Mouse (Mus musculus) C2C12 (cell line): Measurements from ENCODE around the gene Kitl.

Experiments used
- CTCF ChIP-seq: IDR thresholded peaks from one replicate; pipeline ENCODE4 v1.5.1; 2011; ENCODE audit not compliant: control insufficient read depth, insufficient read depth, insufficient read length
- MYOG ChIP-seq: IDR thresholded peaks from one replicate; pipeline ENCODE4 v1.6.1; 2011; ENCODE audit not compliant: control insufficient read depth, insufficient read length; ENCODE audit errors: extremely low read depth
- USF1 ChIP-seq: IDR thresholded peaks from one replicate; pipeline ENCODE4 v1.6.1; 2011; ENCODE audit warnings: low read depth, mild to moderate bottlenecking, control low read depth, moderate library complexity

- no peak for TF ChIP-seq CTCF
- TF ChIP-seq MYOG = no peak
- TF ChIP-seq USF1 = no peak
Measured at GRCm38 (mm10) chr10:99980916-99981315, 34.5 kb upstream of the Kitl start.
